Mouse (Mus musculus) embryonic facial prominence, embryonic 11.5 days (tissue): ENCODE results near the gene Mrps23. TPM values are rescaled to one million over a fixed set of nuclear protein-coding genes. Genes with fewer than 3 reads are reported as not detected.

Experiments
- ATAC-seq: fragments of 200-750 bp; cut with Nextera tagmentation; replicated peaks from 2 replicates; pipeline ENCODE4 v1.8.0; 2017; ENCODE audit warnings: low read depth; ENCODE audit not compliant: insufficient number of reproducible peaks, low FRiP score, low TSS enrichment
- DNase-seq: peaks from one replicate; pipeline ENCODE4 v3.0.0-alpha.2; 2015; ENCODE audit warnings: low spot score
- H3K27ac ChIP-seq: fragments of 300-500 bp; sonication (generic); replicated peaks from 2 replicates; pipeline ENCODE4 v1.5.1; 2014; ENCODE audit warnings: mild to moderate bottlenecking, low read depth, low read length, control low read depth
- H3K27me3 ChIP-seq: fragments of 300-500 bp; sonication (generic); 2 replicates; pipeline ENCODE4 v1.6.1; 2014; ENCODE audit warnings: mild to moderate bottlenecking, low read length, moderate library complexity, mixed read lengths; ENCODE audit not compliant: control insufficient read depth, insufficient read depth
- H3K36me3 ChIP-seq: fragments of 300-500 bp; sonication (generic); replicated peaks from 2 replicates; pipeline ENCODE4 v1.6.1; 2014; ENCODE audit warnings: low read depth, mild to moderate bottlenecking, low read length, moderate library complexity, mixed read lengths; ENCODE audit not compliant: control insufficient read depth, insufficient read depth
- H3K4me1 ChIP-seq: fragments of 300-500 bp; sonication (generic); 2 replicates; pipeline ENCODE4 v1.6.1; 2014; ENCODE audit warnings: low read length, mixed read lengths; ENCODE audit not compliant: control insufficient read depth, insufficient read depth
- H3K4me2 ChIP-seq: fragments of 300-500 bp; sonication (generic); 2 replicates; pipeline ENCODE4 v1.6.1; 2014; ENCODE audit warnings: low read depth, mild to moderate bottlenecking, control low read depth, low read length, moderate library complexity
- H3K4me3 ChIP-seq: fragments of 300-500 bp; sonication (generic); 2 replicates; pipeline ENCODE4 v1.5.1; 2014; ENCODE audit warnings: low read depth, low read length, control low read depth
- H3K9ac ChIP-seq: fragments of 300-500 bp; sonication (generic); replicated peaks from 2 replicates; pipeline ENCODE4 v1.6.1; 2014; ENCODE audit warnings: mild to moderate bottlenecking, control low read depth, low read length
- H3K9me3 ChIP-seq: fragments of 300-500 bp; sonication (generic); replicated peaks from 2 replicates; pipeline ENCODE4 v1.6.1; 2016; ENCODE audit warnings: mild to moderate bottlenecking, low read length, inconsistent platforms, mixed read lengths; ENCODE audit not compliant: control insufficient read depth
- WGBS: fragments of 180-500 bp; shearing (Covaris S2); extraction: QIAGEN DNeasy Blood & Tissue Kit; methylation state at CpG from one replicate; pipeline ENCODE4 v1.1.7; 2014; 5-methylcytosine and 5-hydroxymethylcytosine counted together
- polyA plus RNA-seq: library from polyadenylated mRNA; unstranded; fragments of >200 nt; fragmentation: Nextera tagmentation; extraction: Ambion mirVana; gene quantifications from 2 replicates; pipeline ENCODE4 v1.2.1, GENCODE M21; 2014

Gene Mrps23
- polyA plus RNA-seq, 1 experiment from 2014 or later = 83.8 TPM

- Histone ChIP-seq H3K27ac (no peak overlapping the region), H3K9ac (no peak overlapping the region), H3K9me3 (no peaks in the 10 kb centered on the region), H3K36me3 (no peaks in the 10 kb centered on the region), H3K27me3 (no peaks in the 10 kb centered on the region; the same call in 1 of the 2 replicates), H3K4me2 (no peak overlapping the region), H3K4me3 (no peak overlapping the region), H3K4me1 (peaks cover 19% of the 10 kb centered on the region)
- 69% methylated on average over 3 of the region's 3 CpGs for WGBS
- DNase-seq (no peak), ATAC-seq (no peak)
Measured at GRCm38 (mm10) chr11:88168611-88169010, 35.6 kb upstream of the Mrps23 start.

GRCm38 (mm10) chr11:88169531-88170040 is 34.6 kb upstream of the Mrps23 start:
- Histone ChIP-seq H3K9ac (peak overlapping the region; percentile 9; the same call in 1 of the 2 replicates), H3K27ac (no peak overlapping the region), H3K4me1 (peaks cover 20% of the 10 kb centered on the region), H3K9me3 (no peaks in the 10 kb centered on the region), H3K4me2 (peak overlapping the region; percentile 20), H3K27me3 (no peaks in the 10 kb centered on the region; the same call in 1 of the 2 replicates), H3K4me3 (no peak overlapping the region), H3K36me3 (no peaks in the 10 kb centered on the region)
- ATAC-seq (no peak), DNase-seq (peak; percentile 10)
- 15% methylated on average over 32 of the region's 32 CpGs for WGBS

GRCm38 (mm10) chr11:88170606-88171005 is 33.6 kb upstream of the Mrps23 start:
- H3K27me3 ChIP-seq = no peaks in the 10 kb centered on the region; the same call in 1 of the 2 replicates
- no peak overlapping the region for H3K4me3 ChIP-seq
- 75% methylated on average over 3 of the region's 3 CpGs for WGBS
- ATAC-seq (no peak), DNase-seq (no peak)
- H3K27ac ChIP-seq = no peak overlapping the region
- H3K36me3 ChIP-seq = no peaks in the 10 kb centered on the region
- H3K9me3 ChIP-seq = no peaks in the 10 kb centered on the region
- H3K9ac ChIP-seq = no peak overlapping the region
- H3K4me2 ChIP-seq = no peak overlapping the region
- H3K4me1 ChIP-seq = peaks cover 16% of the 10 kb centered on the region

- 70% methylated on average over 15 of the region's 15 CpGs for WGBS
- Histone ChIP-seq H3K9ac (no peak overlapping the region), H3K4me3 (no peak overlapping the region), H3K36me3 (no peaks in the 10 kb centered on the region), H3K9me3 (no peaks in the 10 kb centered on the region), H3K27ac (no peak overlapping the region), H3K27me3 (no peaks in the 10 kb centered on the region; the same call in 1 of the 2 replicates), H3K4me1 (peaks cover 14% of the 10 kb centered on the region), H3K4me2 (no peak overlapping the region)
- no peak for DNase-seq
- ATAC-seq = no peak
Measured at GRCm38 (mm10) chr11:88171876-88172442, 32.2 kb upstream of the Mrps23 start.

- ATAC-seq = peak; percentile 66; the same call in 1 of the 2 replicates
- peak overlapping the region; percentile 75 for H3K27ac ChIP-seq
- DNase-seq = peak; percentile 75
- H3K4me3 ChIP-seq = no peak overlapping the region
- H3K4me1 ChIP-seq = peaks cover 14% of the 10 kb centered on the region
- peak overlapping the region; percentile 10; the same call in 1 of the 2 replicates for H3K4me2 ChIP-seq
- H3K27me3 ChIP-seq = no peaks in the 10 kb centered on the region; the same call in 1 of the 2 replicates
- peak overlapping the region; percentile 2; the same call in 1 of the 2 replicates for H3K9ac ChIP-seq
- no peaks in the 10 kb centered on the region for H3K36me3 ChIP-seq
- H3K9me3 ChIP-seq = no peaks in the 10 kb centered on the region
- 26% methylated on average over 10 of the region's 10 CpGs for WGBS
Measured at GRCm38 (mm10) chr11:88172601-88173325, 31.4 kb upstream of the Mrps23 start.

GRCm38 (mm10) chr11:88173386-88174025 is 30.7 kb upstream of the Mrps23 start:
- ATAC-seq (peak; percentile 50; the same call in 1 of the 2 replicates), DNase-seq (no peak)
- no peaks in the 10 kb centered on the region for H3K9me3 ChIP-seq
- no peaks in the 10 kb centered on the region; the same call in 1 of the 2 replicates for H3K27me3 ChIP-seq
- H3K4me1 ChIP-seq = peaks cover 14% of the 10 kb centered on the region
- no peak overlapping the region for H3K4me2 ChIP-seq
- H3K27ac ChIP-seq = peak overlapping the region; percentile 75
- 18% methylated on average over 8 of the region's 9 CpGs for WGBS
- H3K36me3 ChIP-seq = no peaks in the 10 kb centered on the region
- no peak overlapping the region for H3K4me3 ChIP-seq
- no peak overlapping the region for H3K9ac ChIP-seq

GRCm38 (mm10) chr11:88180467-88180958 is 23.7 kb upstream of the Mrps23 start:
- H3K4me1 ChIP-seq = peaks cover 18% of the 10 kb centered on the region
- peak overlapping the region; percentile 81 for H3K27ac ChIP-seq
- no peaks in the 10 kb centered on the region for H3K27me3 ChIP-seq
- WGBS = 18% methylated on average over 6 of the region's 6 CpGs
- H3K4me3 ChIP-seq = no peak overlapping the region
- no peaks in the 10 kb centered on the region for H3K9me3 ChIP-seq
- peak; percentile 41; the same call in 1 of the 2 replicates for ATAC-seq
- DNase-seq = peak; percentile 64
- peaks cover 2% of the 10 kb centered on the region for H3K36me3 ChIP-seq
- no peak overlapping the region for H3K4me2 ChIP-seq
- H3K9ac ChIP-seq = peak overlapping the region; percentile 28
